Mouse (Mus musculus) embryonic fibroblast, embryonic 13.5 days (primary cell): ENCODE data around the gene Polr2a.

Experiments
- CTCF ChIP-seq: IDR thresholded peaks from 2 replicates; pipeline ENCODE4 v1.5.1; 2011; ENCODE audit warnings: mild to moderate bottlenecking, control low read depth, low read length, moderate library complexity, borderline replicate concordance; ENCODE audit not compliant: insufficient read depth
- POLR2A ChIP-seq: IDR thresholded peaks from 2 replicates; pipeline ENCODE4 v1.6.1; 2011; ENCODE audit warnings: low read depth, mild to moderate bottlenecking, control low read depth, low read length, moderate library complexity

DNA sequence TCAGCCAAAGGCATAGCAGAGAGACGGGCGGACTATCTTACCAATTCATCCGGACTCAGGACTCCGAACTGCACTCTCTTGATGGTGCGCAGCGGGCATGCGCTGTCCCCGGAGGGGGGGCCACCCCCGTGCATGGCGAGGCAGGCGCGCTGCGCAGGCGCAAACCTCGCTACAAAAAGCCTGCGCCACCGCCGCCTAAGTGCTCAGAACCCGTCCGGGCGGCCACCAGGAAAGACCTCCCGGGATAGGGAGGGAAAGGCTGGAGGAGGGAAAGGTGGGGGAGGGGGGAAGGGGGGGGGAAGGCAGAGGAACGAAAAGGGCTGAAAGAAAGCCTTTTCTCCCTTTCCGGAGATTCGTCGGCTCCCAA lies 364 bp downstream of the Polr2a start:
- TF ChIP-seq CTCF = no peak
- TF ChIP-seq POLR2A = no peak; the same call in 1 of the 2 replicates
